Comparison of ENCODE assay signal across 24 mouse cellular contexts in the genomic region with DNA sequence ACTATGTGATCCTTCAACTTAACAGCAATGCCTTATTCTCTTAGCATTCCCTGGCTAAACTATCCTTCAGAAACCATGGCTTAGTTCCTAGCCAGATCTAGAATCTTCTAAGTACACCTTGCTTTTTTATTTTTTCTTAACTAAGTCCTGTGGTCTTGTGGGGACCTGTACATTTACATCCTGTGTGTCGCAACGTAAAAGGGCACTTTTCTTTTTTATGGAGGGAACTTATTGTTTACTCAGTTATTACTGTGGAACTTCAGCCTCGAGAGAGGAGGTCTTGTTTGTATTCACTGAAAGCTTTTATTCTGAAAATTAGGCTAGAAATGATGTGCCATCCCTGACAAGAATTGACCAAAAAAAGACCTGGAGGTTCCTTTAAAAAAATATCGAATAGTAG. TPM values are rescaled to one million over a fixed set of nuclear protein-coding genes. Genes with fewer than 3 reads are reported as not detected.
"Had no signal": no experiment of that assay in that cellular context is flagged by ENCODE, and none has a peak within 500 bp of the region (broad histone marks: within the 10 kb centered on the region; RNA-seq: fewer than 3 reads in every experiment).

No protein-coding gene starts in this region.

- H3K9ac ChIP-seq: forebrain, postnatal 0 days; heart, embryonic 12.5 days; hindbrain, embryonic 14.5 days; kidney, embryonic 15.5 days; limb, embryonic 13.5 days; limb, embryonic 15.5 days had no signal

- H3K9me3 ChIP-seq: heart, embryonic 10.5 days; heart, embryonic 12.5 days; kidney, embryonic 15.5 days; limb, embryonic 13.5 days; limb, embryonic 15.5 days had no signal

- ATAC-seq: forebrain, postnatal 0 days; hindbrain, embryonic 16.5 days; inflammation-experienced regulatory T-cells, adult 6 months had no signal

- H3K4me3 ChIP-seq: heart, embryonic 10.5 days; heart, embryonic 12.5 days; kidney, embryonic 15.5 days; limb, embryonic 13.5 days; limb, embryonic 15.5 days had no signal

- H3K4me2 ChIP-seq: heart, embryonic 12.5 days; hindbrain, embryonic 14.5 days; kidney, embryonic 15.5 days; limb, embryonic 13.5 days; limb, embryonic 15.5 days had no signal

- DNase-seq: forebrain, postnatal 0 days; gastrocnemius, postnatal 14 days; gastrocnemius, postnatal 36 days; heart, adult 18-20 months; heart, postnatal 10 days; heart, postnatal 36 days; kidney, adult 11 months; kidney, adult 2 months; kidney, adult 9 months; kidney, postnatal 14 days; kidney, postnatal 36 days; layer of hippocampus, adult 9-11 months; layer of hippocampus, postnatal 36 days; left cerebral cortex, postnatal 4 days had no signal

- H3K27ac ChIP-seq: heart, embryonic 10.5 days; hindbrain, embryonic 14.5 days; kidney, embryonic 15.5 days; kidney, postnatal 0 days; limb, embryonic 13.5 days; limb, embryonic 15.5 days had no signal

- H3K36me3 ChIP-seq: heart, embryonic 10.5 days; heart, embryonic 12.5 days; kidney, embryonic 15.5 days; limb, embryonic 13.5 days; limb, embryonic 15.5 days had no signal

- H3K4me1 ChIP-seq: heart, embryonic 10.5 days; heart, embryonic 12.5 days; kidney, embryonic 15.5 days; limb, embryonic 13.5 days; limb, embryonic 15.5 days had no signal

RNA-seq across cellular contexts. Expression of gene Foxa1, which starts 18.4 kb away (rescaled TPM):
- polyA plus RNA-seq: inflammation-experienced regulatory T-cells, adult 6 months; limb, embryonic 11.5 days; limb, embryonic 13.5 days; limb, embryonic 15.5 days had no signal

RNA-seq across cellular contexts. Expression of gene Ttc6, which starts 35.6 kb away (rescaled TPM):
- polyA plus RNA-seq: inflammation-experienced regulatory T-cells, adult 6 months had no signal
